Mouse (Mus musculus): ENCODE measurements around the gene Fam13a. TPM values are rescaled to one million over a fixed set of nuclear protein-coding genes. Genes with fewer than 3 reads are reported as not detected.

Gene Fam13a
- polyA plus RNA-seq, 1 experiment from 2014 or later: 4.1 TPM

DNA sequence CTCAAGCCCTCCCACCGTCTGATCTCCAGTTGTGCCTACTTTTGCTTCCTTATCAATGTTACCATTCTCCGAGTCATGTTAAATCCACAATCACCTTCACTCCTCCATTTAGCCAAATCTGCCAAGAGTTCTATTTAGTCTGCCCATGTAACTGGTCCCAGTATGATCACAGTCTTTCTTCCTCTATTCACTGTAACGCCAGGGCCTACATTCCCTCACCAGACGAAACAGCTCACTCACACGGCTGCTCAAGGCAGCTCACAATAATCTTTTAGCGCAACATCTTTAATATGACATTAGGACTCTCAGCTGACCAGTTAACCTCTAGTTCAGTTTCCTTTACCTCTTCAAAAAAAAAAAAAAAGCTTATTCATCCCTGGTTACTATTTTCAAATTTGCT is 7.2 kb upstream of the Fam13a start:
- H3K9me3 ChIP-seq (ENCODE audit: control insufficient read depth, low read length): no peaks in the 10 kb centered on the region; the same call in 1 of the 2 replicates
- H3K4me3 ChIP-seq (ENCODE audit: low read depth, low read length): no peak overlapping the region
- no peaks in the 10 kb centered on the region for H3K4me1 ChIP-seq (ENCODE audit: control insufficient read depth, insufficient read depth, low read length)
- ATAC-seq (ENCODE audit: insufficient number of reproducible peaks, low FRiP score, low TSS enrichment, low read depth) (no peak), DNase-seq (ENCODE audit: low spot score) (no peak)
- no peaks in the 10 kb centered on the region for H3K36me3 ChIP-seq (ENCODE audit: control insufficient read depth, insufficient read depth, low read length)
- no peak overlapping the region for H3K4me2 ChIP-seq (ENCODE audit: low read depth, severe bottlenecking)
- H3K27ac ChIP-seq (replicated peaks; ENCODE audit: low read depth, low read length): no peak overlapping the region
- H3K9ac ChIP-seq (ENCODE audit: low read length): no peak overlapping the region
- WGBS: 88% methylated on average over 6 of the region's 6 CpGs
- no peaks in the 10 kb centered on the region for H3K27me3 ChIP-seq (ENCODE audit: control insufficient read depth, insufficient read depth, low read length)

- DNase-seq (ENCODE audit: low spot score): no peak
- Histone ChIP-seq H3K27me3 (ENCODE audit: control insufficient read depth, insufficient read depth, low read length) (no peaks in the 10 kb centered on the region), H3K4me2 (ENCODE audit: low read depth, severe bottlenecking) (no peak overlapping the region), H3K36me3 (ENCODE audit: control insufficient read depth, insufficient read depth, low read length) (no peaks in the 10 kb centered on the region), H3K4me3 (ENCODE audit: low read depth, low read length) (no peak overlapping the region), H3K9me3 (ENCODE audit: control insufficient read depth, low read length) (no peaks in the 10 kb centered on the region; the same call in 1 of the 2 replicates), H3K27ac (replicated peaks; ENCODE audit: low read depth, low read length) (no peak overlapping the region), H3K4me1 (ENCODE audit: control insufficient read depth, insufficient read depth, low read length) (no peaks in the 10 kb centered on the region), H3K9ac (ENCODE audit: low read length) (no peak overlapping the region)
- 90% methylated on average over 2 of the region's 2 CpGs for WGBS
- no peak for ATAC-seq (ENCODE audit: insufficient number of reproducible peaks, low FRiP score, low TSS enrichment, low read depth)
These were observed 6.3 kb upstream of the Fam13a start for GRCm38 (mm10) chr6:59030667-59031066.

DNA sequence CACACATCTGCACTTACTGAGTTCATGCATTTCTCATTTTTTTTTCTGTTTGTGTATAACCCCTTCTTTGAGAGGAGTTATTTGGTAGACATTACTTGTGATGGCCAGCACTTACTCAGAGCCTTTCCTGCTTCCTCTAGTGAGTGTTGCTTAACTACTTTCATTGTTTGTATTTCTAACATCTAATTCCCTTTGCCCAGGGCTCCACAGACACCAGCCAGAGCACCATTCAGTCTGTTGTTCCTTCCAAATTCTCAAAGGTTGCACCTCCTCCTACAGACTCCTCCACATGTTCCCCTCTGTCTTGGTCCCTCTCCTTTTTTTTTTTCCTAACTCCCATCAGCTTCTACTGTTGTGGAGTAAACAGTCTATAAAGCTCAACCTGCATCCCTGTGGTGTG is 5.7 kb upstream of the Fam13a start:
- ATAC-seq (ENCODE audit: insufficient number of reproducible peaks, low FRiP score, low TSS enrichment, low read depth) (no peak), DNase-seq (ENCODE audit: low spot score) (no peak)
- Histone ChIP-seq H3K4me2 (ENCODE audit: low read depth, severe bottlenecking) (no peak overlapping the region), H3K27ac (replicated peaks; ENCODE audit: low read depth, low read length) (no peak overlapping the region), H3K9ac (ENCODE audit: low read length) (no peak overlapping the region), H3K27me3 (ENCODE audit: control insufficient read depth, insufficient read depth, low read length) (no peaks in the 10 kb centered on the region), H3K4me1 (ENCODE audit: control insufficient read depth, insufficient read depth, low read length) (no peaks in the 10 kb centered on the region), H3K9me3 (ENCODE audit: control insufficient read depth, low read length) (no peaks in the 10 kb centered on the region; the same call in 1 of the 2 replicates), H3K4me3 (ENCODE audit: low read depth, low read length) (no peak overlapping the region), H3K36me3 (ENCODE audit: control insufficient read depth, insufficient read depth, low read length) (no peaks in the 10 kb centered on the region)

- no peak for ATAC-seq (ENCODE audit: insufficient number of reproducible peaks, low FRiP score, low TSS enrichment, low read depth)
- Histone ChIP-seq H3K9me3 (ENCODE audit: control insufficient read depth, low read length) (no peaks in the 10 kb centered on the region; the same call in 1 of the 2 replicates), H3K4me3 (ENCODE audit: low read depth, low read length) (no peak overlapping the region), H3K4me2 (ENCODE audit: low read depth, severe bottlenecking) (no peak overlapping the region), H3K27me3 (ENCODE audit: control insufficient read depth, insufficient read depth, low read length) (no peaks in the 10 kb centered on the region), H3K4me1 (ENCODE audit: control insufficient read depth, insufficient read depth, low read length) (no peaks in the 10 kb centered on the region), H3K36me3 (ENCODE audit: control insufficient read depth, insufficient read depth, low read length) (no peaks in the 10 kb centered on the region), H3K27ac (replicated peaks; ENCODE audit: low read depth, low read length) (no peak overlapping the region), H3K9ac (ENCODE audit: low read length) (no peak overlapping the region)
- no peak for DNase-seq (ENCODE audit: low spot score)
- WGBS: 83% methylated on average over 2 of the region's 2 CpGs
These were observed 4.5 kb upstream of the Fam13a start for GRCm38 (mm10) chr6:59028871-59029270.

GRCm38 (mm10) chr6:59024806-59025205 is 457 bp upstream of the Fam13a start:
- no peak for ATAC-seq (ENCODE audit: insufficient number of reproducible peaks, low FRiP score, low TSS enrichment, low read depth)
- H3K4me3 ChIP-seq (ENCODE audit: low read depth, low read length): no peak overlapping the region

DNA sequence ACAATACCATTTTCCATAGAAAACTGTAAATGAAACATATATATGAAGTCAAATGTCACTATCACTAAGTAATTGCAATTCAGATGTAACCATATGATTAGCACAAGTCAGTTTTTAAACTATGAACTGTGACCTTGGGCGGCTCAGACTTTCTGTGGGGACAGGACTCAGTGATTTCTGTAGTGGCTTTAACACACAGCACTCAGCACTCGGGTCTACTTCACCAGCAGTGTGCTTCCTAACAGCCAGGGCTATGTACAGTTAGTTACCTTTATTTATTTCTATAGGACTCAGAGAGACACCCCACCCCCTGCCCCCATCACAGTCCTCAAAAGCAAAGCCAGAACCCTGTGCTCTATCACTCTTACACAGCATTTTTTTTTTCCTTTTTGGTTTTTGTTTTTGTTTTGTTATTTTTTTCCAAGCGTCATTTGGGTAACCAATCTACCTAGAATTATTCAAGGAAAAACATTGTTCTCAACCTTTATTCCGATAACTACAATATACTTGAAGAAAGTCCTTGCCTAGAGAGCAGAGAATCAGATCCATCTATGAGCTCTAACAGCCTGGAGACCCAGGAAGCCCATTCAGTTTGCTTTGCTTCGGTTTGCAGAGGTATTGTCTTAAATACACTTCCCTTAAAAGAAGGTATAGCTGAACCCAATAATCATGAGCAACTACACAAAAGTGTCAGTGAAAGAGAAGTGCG is 740 bp downstream of the Fam13a start:
- H3K4me1 ChIP-seq (ENCODE audit: control insufficient read depth, insufficient read depth, low read length): no peaks in the 10 kb centered on the region
- H3K9me3 ChIP-seq (ENCODE audit: control insufficient read depth, low read length): no peaks in the 10 kb centered on the region
- ATAC-seq (ENCODE audit: insufficient number of reproducible peaks, low FRiP score, low TSS enrichment, low read depth): no peak
- H3K4me2 ChIP-seq (ENCODE audit: low read depth, severe bottlenecking): peak overlapping the region; percentile 57
- no peaks in the 10 kb centered on the region for H3K36me3 ChIP-seq (ENCODE audit: control insufficient read depth, insufficient read depth, low read length)
- peak overlapping the region; percentile 57 for H3K9ac ChIP-seq (ENCODE audit: low read length)
- WGBS: 62% methylated on average over 6 of the region's 6 CpGs
- H3K27me3 ChIP-seq (ENCODE audit: control insufficient read depth, insufficient read depth, low read length): no peaks in the 10 kb centered on the region
- no peak overlapping the region for H3K27ac ChIP-seq (replicated peaks; ENCODE audit: low read depth, low read length)
- DNase-seq (ENCODE audit: low spot score): no peak
- peak overlapping the region; percentile 43 for H3K4me3 ChIP-seq (ENCODE audit: low read depth, low read length)

More at GRCm38 (mm10) chr6:59024806-59025205, 457 bp upstream of the Fam13a start:
- no peaks in the 10 kb centered on the region for H3K27me3 ChIP-seq (ENCODE audit: control insufficient read depth, insufficient read depth, low read length)
- 23% methylated on average over 3 of the region's 3 CpGs for WGBS
- DNase-seq (ENCODE audit: low spot score): no peak
- H3K9ac ChIP-seq (ENCODE audit: low read length): 0 out of 2 replicates have a peak overlapping the region, but pooled peaks have one; percentile 2
- no peak overlapping the region for H3K27ac ChIP-seq (replicated peaks; ENCODE audit: low read depth, low read length)
- H3K9me3 ChIP-seq (ENCODE audit: control insufficient read depth, low read length): no peaks in the 10 kb centered on the region
- H3K36me3 ChIP-seq (ENCODE audit: control insufficient read depth, insufficient read depth, low read length): no peaks in the 10 kb centered on the region
- no peaks in the 10 kb centered on the region for H3K4me1 ChIP-seq (ENCODE audit: control insufficient read depth, insufficient read depth, low read length)
- H3K4me2 ChIP-seq (ENCODE audit: low read depth, severe bottlenecking): peak overlapping the region; percentile 57

DNA sequence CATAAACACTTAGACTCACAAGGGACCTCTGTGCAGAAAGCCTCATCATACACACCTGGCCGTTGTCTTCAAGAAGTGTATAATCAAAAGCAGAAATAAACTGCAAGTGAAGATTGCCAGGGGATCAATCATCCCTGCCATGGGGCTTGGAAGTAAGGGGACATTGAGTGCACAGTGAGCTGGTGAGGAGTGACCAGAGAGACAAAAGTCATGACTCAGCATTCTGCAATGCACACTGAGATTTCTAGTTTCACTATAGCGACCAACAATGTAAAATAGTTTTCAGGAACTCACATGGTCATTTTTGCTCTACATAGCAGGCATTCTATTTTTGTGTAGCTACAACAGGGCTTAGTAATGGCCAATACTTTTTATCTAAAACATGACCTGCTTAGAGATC is 1.7 kb downstream of the Fam13a start:
- Histone ChIP-seq H3K4me2 (ENCODE audit: low read depth, severe bottlenecking) (no peak overlapping the region), H3K27ac (replicated peaks; ENCODE audit: low read depth, low read length) (no peak overlapping the region), H3K36me3 (ENCODE audit: control insufficient read depth, insufficient read depth, low read length) (no peaks in the 10 kb centered on the region), H3K4me3 (ENCODE audit: low read depth, low read length) (no peak overlapping the region), H3K27me3 (ENCODE audit: control insufficient read depth, insufficient read depth, low read length) (no peaks in the 10 kb centered on the region), H3K4me1 (ENCODE audit: control insufficient read depth, insufficient read depth, low read length) (no peaks in the 10 kb centered on the region), H3K9ac (ENCODE audit: low read length) (no peak overlapping the region), H3K9me3 (ENCODE audit: control insufficient read depth, low read length) (no peaks in the 10 kb centered on the region)
- WGBS: 77% methylated on average over 2 of the region's 2 CpGs
- no peak for ATAC-seq (ENCODE audit: insufficient number of reproducible peaks, low FRiP score, low TSS enrichment, low read depth)
- no peak for DNase-seq (ENCODE audit: low spot score)

GRCm38 (mm10) chr6:59020346-59020745 is 4.0 kb downstream of the Fam13a start:
- peak; percentile 23 for DNase-seq (ENCODE audit: low spot score)

GRCm38 (mm10) chr6:59019847-59020246 is 4.5 kb downstream of the Fam13a start:
- DNase-seq (ENCODE audit: low spot score) (no peak), ATAC-seq (ENCODE audit: insufficient number of reproducible peaks, low FRiP score, low TSS enrichment, low read depth) (no peak)
- Histone ChIP-seq H3K27ac (replicated peaks; ENCODE audit: low read depth, low read length) (no peak overlapping the region), H3K27me3 (ENCODE audit: control insufficient read depth, insufficient read depth, low read length) (no peaks in the 10 kb centered on the region), H3K4me3 (ENCODE audit: low read depth, low read length) (no peak overlapping the region), H3K9ac (ENCODE audit: low read length) (no peak overlapping the region), H3K36me3 (ENCODE audit: control insufficient read depth, insufficient read depth, low read length) (no peaks in the 10 kb centered on the region), H3K9me3 (ENCODE audit: control insufficient read depth, low read length) (no peaks in the 10 kb centered on the region), H3K4me1 (ENCODE audit: control insufficient read depth, insufficient read depth, low read length) (no peaks in the 10 kb centered on the region), H3K4me2 (ENCODE audit: low read depth, severe bottlenecking) (no peak overlapping the region)
- 83% methylated on average over 1 of the region's 1 CpGs for WGBS

More at GRCm38 (mm10) chr6:59020346-59020745, 4.0 kb downstream of the Fam13a start:
- Histone ChIP-seq H3K4me3 (ENCODE audit: low read depth, low read length) (no peak overlapping the region), H3K27me3 (ENCODE audit: control insufficient read depth, insufficient read depth, low read length) (no peaks in the 10 kb centered on the region), H3K9ac (ENCODE audit: low read length) (no peak overlapping the region), H3K36me3 (ENCODE audit: control insufficient read depth, insufficient read depth, low read length) (no peaks in the 10 kb centered on the region), H3K27ac (replicated peaks; ENCODE audit: low read depth, low read length) (no peak overlapping the region), H3K4me1 (ENCODE audit: control insufficient read depth, insufficient read depth, low read length) (no peaks in the 10 kb centered on the region), H3K4me2 (ENCODE audit: low read depth, severe bottlenecking) (no peak overlapping the region), H3K9me3 (ENCODE audit: control insufficient read depth, low read length) (no peaks in the 10 kb centered on the region)
- 87% methylated on average over 2 of the region's 2 CpGs for WGBS
- no peak for ATAC-seq (ENCODE audit: insufficient number of reproducible peaks, low FRiP score, low TSS enrichment, low read depth)

Data from limb, embryonic 11.5 days (tissue).